Mouse (Mus musculus): ENCODE results near the gene Mrs2. TPM values are rescaled to one million over a fixed set of nuclear protein-coding genes. Genes with fewer than 3 reads are reported as not detected.

Gene Mrs2
- polyA plus RNA-seq, 1 experiment from 2014 or later, result 25.2 TPM

Other genes with a start within 250 kb of the Mrs2 start
- gene BC005537, start 218.7 kb downstream of the Mrs2 start, polyA plus RNA-seq (2014; fragmentation: Nextera tagmentation; extraction: Ambion mirVana), result 51.8 and 76.3 TPM in 2 replicates
- gene Acot13, start 188.8 kb downstream of the Mrs2 start, polyA plus RNA-seq (2014; fragmentation: Nextera tagmentation; extraction: Ambion mirVana), result 40.3 and 46.3 TPM in 2 replicates
- 36.4 and 40.4 TPM in 2 replicates for gene Tdp2, start 188.7 kb downstream of the Mrs2 start, polyA plus RNA-seq (2014; fragmentation: Nextera tagmentation; extraction: Ambion mirVana)
- gene D130043K22Rik, start 175.2 kb downstream of the Mrs2 start, polyA plus RNA-seq (2014; fragmentation: Nextera tagmentation; extraction: Ambion mirVana), result 3.5 and 4.2 TPM in 2 replicates
- gene Aldh5a1, start 82.7 kb downstream of the Mrs2 start, polyA plus RNA-seq (2014; fragmentation: Nextera tagmentation; extraction: Ambion mirVana), result 12.1 and 16.5 TPM in 2 replicates
- 1.3 and 1.5 TPM in 2 replicates for gene Gpld1, start 77.2 kb downstream of the Mrs2 start, polyA plus RNA-seq (2014; fragmentation: Nextera tagmentation; extraction: Ambion mirVana)
- gene Dcdc2a, start 35.6 kb upstream of the Mrs2 start, polyA plus RNA-seq (2014; fragmentation: Nextera tagmentation; extraction: Ambion mirVana), result 4.3 and 5.1 TPM in 2 replicates

Data from midbrain, embryonic 14.5 days (tissue).